ENCODE assay signal across 15 mouse cellular contexts in the genomic region with DNA sequence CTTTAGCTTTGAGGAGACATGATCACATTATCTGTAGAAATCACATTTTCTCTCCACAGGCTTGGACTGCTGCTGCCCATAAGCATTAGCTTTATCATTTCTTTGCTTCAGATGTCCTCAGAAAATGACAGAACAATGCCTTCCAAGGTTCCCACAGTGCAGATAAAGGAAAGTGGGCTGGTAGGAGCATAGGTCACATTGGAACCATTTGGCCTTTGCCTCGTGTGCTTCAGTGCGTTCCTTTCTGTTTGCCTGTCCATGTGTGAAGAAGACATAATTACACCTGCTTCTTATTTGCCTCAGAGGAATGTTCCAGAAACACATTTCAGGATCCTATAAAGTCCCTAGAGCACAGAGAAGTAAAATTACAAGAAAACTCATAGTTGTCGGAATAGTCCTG. TPM values are rescaled to one million over a fixed set of nuclear protein-coding genes. Genes with fewer than 3 reads are reported as not detected.
A peak's percentile ranks its signal among the peaks of the same experiment; 100 is the strongest.
DNase-seq lines count a peak whose midpoint lies in the region; ATAC-seq lines count a peak whose summit lies in the region.
"Had no signal": no experiment of that assay in that cellular context is flagged by ENCODE, and none has a peak within 500 bp of the region (broad histone marks: within the 10 kb centered on the region; RNA-seq: fewer than 3 reads in every experiment).

No protein-coding gene starts in this region.

- H3K4me3 ChIP-seq in forebrain, embryonic 13.5 days = no peak overlapping the region
- H3K4me3 ChIP-seq in forebrain, embryonic 12.5 days (replicated peaks) = no peak overlapping the region
- no peak overlapping the region for H3K4me3 ChIP-seq in limb, embryonic 11.5 days (ENCODE audit: low read depth, low read length)
- H3K4me3 ChIP-seq in limb, embryonic 10.5 days = no peak overlapping the region
- no peak overlapping the region for H3K4me3 ChIP-seq in hindbrain, embryonic 16.5 days (ENCODE audit: low read length)
- no peak overlapping the region for H3K4me3 ChIP-seq in neural tube, embryonic 15.5 days (replicated peaks)
- H3K4me3 ChIP-seq: heart, adult 2 months; midbrain, embryonic 12.5 days had no signal

- H3K9me3 ChIP-seq in forebrain, embryonic 13.5 days (replicated peaks) = no peaks in the 10 kb centered on the region
- H3K9me3 ChIP-seq in forebrain, embryonic 12.5 days = no peaks in the 10 kb centered on the region
- H3K9me3 ChIP-seq in limb, embryonic 11.5 days (ENCODE audit: control insufficient read depth, low read length) = no peaks in the 10 kb centered on the region
- H3K9me3 ChIP-seq in limb, embryonic 10.5 days (replicated peaks) = no peaks in the 10 kb centered on the region
- no peaks in the 10 kb centered on the region for H3K9me3 ChIP-seq in hindbrain, embryonic 16.5 days (ENCODE audit: control insufficient read depth, low read length)
- H3K9me3 ChIP-seq in neural tube, embryonic 15.5 days (replicated peaks) = no peaks in the 10 kb centered on the region
- H3K9me3 ChIP-seq: midbrain, embryonic 12.5 days had no signal

- peak; percentile 10 for DNase-seq in limb, embryonic 11.5 days (ENCODE audit: low spot score)
- DNase-seq in limb, embryonic 10.5 days (ENCODE audit: low spot score) = no peak
- no peak for DNase-seq in ovary, postnatal 14 days (ENCODE audit: low spot score)
- no peak for DNase-seq in layer of hippocampus, adult 8-10 months (ENCODE audit: low spot score in 2 of 2)
- DNase-seq: B cell, adult 2 months; cerebellum, adult 11 months; thymus, postnatal 36 days had no signal

- H3K36me3 ChIP-seq in forebrain, embryonic 13.5 days (ENCODE audit: poor library complexity, severe bottlenecking) = no peaks in the 10 kb centered on the region
- no peaks in the 10 kb centered on the region for H3K36me3 ChIP-seq in forebrain, embryonic 12.5 days (replicated peaks)
- H3K36me3 ChIP-seq in limb, embryonic 11.5 days (ENCODE audit: control insufficient read depth, insufficient read depth, low read length) = no peaks in the 10 kb centered on the region
- H3K36me3 ChIP-seq in limb, embryonic 10.5 days = no peaks in the 10 kb centered on the region
- H3K36me3 ChIP-seq in hindbrain, embryonic 16.5 days (ENCODE audit: control insufficient read depth, insufficient read depth, low read length) = no peaks in the 10 kb centered on the region
- H3K36me3 ChIP-seq in neural tube, embryonic 15.5 days = no peaks in the 10 kb centered on the region
- H3K36me3 ChIP-seq: midbrain, embryonic 12.5 days had no signal

- H3K27ac ChIP-seq in forebrain, embryonic 13.5 days = peak overlapping the region; percentile 79
- H3K27ac ChIP-seq in forebrain, embryonic 12.5 days = no peak overlapping the region
- H3K27ac ChIP-seq in limb, embryonic 11.5 days (replicated peaks; ENCODE audit: low read depth, low read length) = no peak overlapping the region
- H3K27ac ChIP-seq in limb, embryonic 10.5 days = no peak overlapping the region
- peak overlapping the region; percentile 75 for H3K27ac ChIP-seq in hindbrain, embryonic 16.5 days (ENCODE audit: low read depth, low read length)
- H3K27ac ChIP-seq in neural tube, embryonic 15.5 days (replicated peaks) = peak overlapping the region; percentile 74
- H3K27ac ChIP-seq: heart, adult 2 months; midbrain, embryonic 12.5 days had no signal

- H3K27me3 ChIP-seq in forebrain, embryonic 13.5 days = no peaks in the 10 kb centered on the region
- no peaks in the 10 kb centered on the region for H3K27me3 ChIP-seq in forebrain, embryonic 12.5 days
- H3K27me3 ChIP-seq in limb, embryonic 11.5 days (ENCODE audit: control insufficient read depth, insufficient read depth, low read length) = no peaks in the 10 kb centered on the region
- no peaks in the 10 kb centered on the region for H3K27me3 ChIP-seq in limb, embryonic 10.5 days (ENCODE audit: low read depth, poor library complexity, severe bottlenecking)
- H3K27me3 ChIP-seq in hindbrain, embryonic 16.5 days (replicated peaks; ENCODE audit: control insufficient read depth, insufficient read depth, low read length) = no peaks in the 10 kb centered on the region
- no peaks in the 10 kb centered on the region for H3K27me3 ChIP-seq in neural tube, embryonic 15.5 days (replicated peaks)

- peak overlapping the region; percentile 5; the same call in 1 of the 2 replicates for H3K4me2 ChIP-seq in forebrain, embryonic 13.5 days
- no peak overlapping the region for H3K4me2 ChIP-seq in forebrain, embryonic 12.5 days
- H3K4me2 ChIP-seq in limb, embryonic 11.5 days (ENCODE audit: low read depth, severe bottlenecking) = no peak overlapping the region
- H3K4me2 ChIP-seq in hindbrain, embryonic 16.5 days (ENCODE audit: low read length) = no peak overlapping the region
- no peak overlapping the region for H3K4me2 ChIP-seq in neural tube, embryonic 15.5 days
- H3K4me2 ChIP-seq: liver, embryonic 11.5 days; midbrain, embryonic 12.5 days had no signal

- 54% methylated on average over 3 of the region's 3 CpGs for WGBS in forebrain, embryonic 13.5 days
- WGBS in forebrain, embryonic 12.5 days = 51% methylated on average over 3 of the region's 3 CpGs
- WGBS in limb, embryonic 11.5 days = 87% methylated on average over 3 of the region's 3 CpGs
- 87% methylated on average over 3 of the region's 3 CpGs for WGBS in limb, embryonic 10.5 days
- 29% methylated on average over 3 of the region's 3 CpGs for WGBS in hindbrain, embryonic 16.5 days
- WGBS in neural tube, embryonic 15.5 days = 37% methylated on average over 3 of the region's 3 CpGs

- peaks cover 35% of the 10 kb centered on the region for H3K4me1 ChIP-seq in forebrain, embryonic 13.5 days
- peaks cover 9% of the 10 kb centered on the region; the same call in 1 of the 2 replicates for H3K4me1 ChIP-seq in forebrain, embryonic 12.5 days
- H3K4me1 ChIP-seq in limb, embryonic 11.5 days (ENCODE audit: control insufficient read depth, insufficient read depth, low read length) = 0 out of 2 replicates have a peak, but pooled peaks cover 3% of the 10 kb centered on the region
- peaks cover 4% of the 10 kb centered on the region; the same call in 1 of the 2 replicates for H3K4me1 ChIP-seq in limb, embryonic 10.5 days
- peaks cover 33% of the 10 kb centered on the region for H3K4me1 ChIP-seq in hindbrain, embryonic 16.5 days (ENCODE audit: control insufficient read depth, insufficient read depth, low read depth, low read length)
- H3K4me1 ChIP-seq in neural tube, embryonic 15.5 days = peaks cover 35% of the 10 kb centered on the region
- H3K4me1 ChIP-seq: midbrain, embryonic 12.5 days had no signal

- peak; percentile 32; the same call in 1 of the 2 replicates for ATAC-seq in forebrain, embryonic 13.5 days
- no peak for ATAC-seq in forebrain, embryonic 12.5 days (ENCODE audit: low FRiP score)
- no peak for ATAC-seq in limb, embryonic 11.5 days (ENCODE audit: insufficient number of reproducible peaks, low FRiP score, low TSS enrichment, low read depth)
- ATAC-seq in hindbrain, embryonic 16.5 days = no peak
- peak; percentile 55 for ATAC-seq in neural tube, embryonic 15.5 days (ENCODE audit: low FRiP score)
- ATAC-seq: lung, postnatal 0 days had no signal

- H3K9ac ChIP-seq in forebrain, embryonic 13.5 days = no peak overlapping the region
- H3K9ac ChIP-seq in forebrain, embryonic 12.5 days = no peak overlapping the region
- H3K9ac ChIP-seq in limb, embryonic 11.5 days (ENCODE audit: low read length) = no peak overlapping the region
- H3K9ac ChIP-seq in hindbrain, embryonic 16.5 days (ENCODE audit: low read depth, low read length) = no peak overlapping the region
- H3K9ac ChIP-seq in neural tube, embryonic 15.5 days (replicated peaks) = no peak overlapping the region
- H3K9ac ChIP-seq: midbrain, embryonic 12.5 days had no signal

RNA-seq across cellular contexts. Expression of a gene that starts 16.7 kb away (rescaled TPM):
- polyA plus RNA-seq in forebrain, embryonic 13.5 days (2015; fragmentation: Nextera tagmentation; extraction: Ambion mirVana) = 5.0 and 6.5 TPM in 2 replicates
- polyA plus RNA-seq in forebrain, embryonic 12.5 days (2016; fragmentation: Nextera tagmentation; extraction: Ambion mirVana) = 2.8 and 3.6 TPM in 2 replicates
- polyA plus RNA-seq in limb, embryonic 11.5 days (2014; fragmentation: Nextera tagmentation; extraction: Ambion mirVana) = 1.4 and 2.2 TPM in 2 replicates
- polyA plus RNA-seq in limb, embryonic 10.5 days (2016; fragmentation: Nextera tagmentation; extraction: Ambion mirVana) = 0.50 and 1.3 TPM in 2 replicates
- polyA plus RNA-seq in hindbrain, embryonic 16.5 days (2015; fragmentation: Nextera tagmentation; extraction: Ambion mirVana) = 14.6 TPM in 2 replicates
- polyA plus RNA-seq in neural tube, embryonic 15.5 days (2015; fragmentation: Nextera tagmentation; extraction: Ambion mirVana) = 11.3 and 12.1 TPM in 2 replicates
- 10 to 100 TPM in 3 of 4 experiments, 1 to 10 TPM in 1; 9.0 to 13.9 (median 11.2) TPM for total RNA-seq in layer of hippocampus, adult 8-10 months (2022)

Comparison
In these comparisons a context has a peak if more than half of its experiments do, and no peak if none do; other contexts are left out.
1. ATAC-seq: peak in forebrain, embryonic 13.5 days (single experiment) and neural tube, embryonic 15.5 days (single experiment); none in forebrain, embryonic 12.5 days (single experiment), limb, embryonic 11.5 days (single experiment) and hindbrain, embryonic 16.5 days (single experiment).
2. H3K27ac ChIP-seq: peak in forebrain, embryonic 13.5 days (single experiment), hindbrain, embryonic 16.5 days (single experiment) and neural tube, embryonic 15.5 days (single experiment); none in forebrain, embryonic 12.5 days (single experiment), limb, embryonic 11.5 days (single experiment) and limb, embryonic 10.5 days (single experiment).